Mouse (Mus musculus) CD4-positive, CD25-positive, alpha-beta regulatory T cell, adult 2 months (primary cell): ENCODE measurements around the gene 9130213A22Rik.

Experiments
- DNase-seq: peaks from one replicate; pipeline ENCODE4 v3.0.0-alpha.2; 2012; ENCODE audit warnings: low read depth, low spot score

9130213A22Rik gene

DNA sequence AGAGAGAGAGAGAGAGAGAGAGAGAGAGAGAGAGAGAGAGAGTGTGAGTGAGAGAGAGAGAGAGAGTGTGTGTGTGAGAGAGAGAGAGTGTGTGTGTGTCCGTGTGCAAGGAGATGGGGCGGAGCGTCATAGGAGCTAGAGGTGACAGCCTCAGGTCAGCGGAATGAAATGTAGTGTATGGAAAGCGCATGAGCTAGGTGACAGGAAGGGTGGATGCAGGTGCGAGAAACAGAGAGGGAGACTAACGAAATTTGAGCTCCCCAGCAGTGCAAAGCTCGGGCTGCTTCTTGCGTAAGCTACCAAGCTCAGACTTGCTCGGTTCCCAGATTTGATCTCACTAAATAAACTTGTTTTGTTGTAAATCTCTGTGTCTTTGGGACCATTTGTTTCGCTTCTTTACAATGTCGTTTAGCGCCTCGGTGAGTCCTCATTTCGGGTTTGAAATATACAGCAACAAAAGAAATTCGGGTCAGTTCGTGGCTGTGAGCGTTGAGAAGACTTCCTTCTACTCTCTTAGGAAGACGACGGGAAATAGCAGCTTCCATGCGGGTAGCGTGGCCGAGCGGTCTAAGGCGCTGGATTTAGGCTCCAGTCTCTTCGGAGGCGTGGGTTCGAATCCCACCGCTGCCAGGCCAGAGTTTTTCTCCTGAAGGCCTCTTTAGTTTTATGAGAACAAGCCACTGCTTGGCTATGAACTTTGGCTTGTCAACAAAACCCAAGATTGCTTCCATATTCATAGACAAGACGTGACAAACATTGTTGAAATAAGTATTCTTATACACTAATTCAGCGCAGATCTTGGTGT is 1.5 kb upstream of the 9130213A22Rik start:
- DNase-seq: peak; percentile 87

DNA sequence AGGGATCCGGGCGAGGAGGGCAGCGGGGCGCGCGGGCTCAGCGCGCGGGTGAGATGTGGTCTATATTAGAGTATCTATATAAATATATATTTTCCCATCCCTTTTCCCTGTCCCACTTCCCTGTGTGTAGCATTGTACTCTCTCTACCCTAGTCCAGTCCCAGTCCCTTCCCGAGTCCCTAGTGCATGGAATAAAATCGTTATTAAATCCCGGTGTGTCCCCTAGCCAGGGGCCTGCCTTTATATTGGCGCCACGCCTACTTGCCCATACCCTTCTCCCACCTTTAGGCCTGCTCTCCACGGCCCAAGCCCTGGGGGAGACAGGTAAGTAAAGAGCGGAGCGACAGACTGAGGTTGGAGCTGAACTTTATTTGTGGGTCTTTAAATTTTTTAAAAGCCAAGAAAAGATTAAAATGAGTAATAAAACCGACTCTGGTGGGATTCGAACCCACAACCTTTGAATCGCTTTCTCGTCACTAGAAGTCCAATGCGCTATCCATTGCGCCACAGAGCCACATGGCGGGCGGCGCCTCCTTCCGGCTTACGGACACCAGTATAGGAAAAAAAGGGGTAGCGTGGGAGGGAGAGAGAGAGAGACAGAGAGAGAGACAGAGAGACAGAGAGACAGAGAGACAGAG is 785 bp upstream of the 9130213A22Rik start:
- peak; percentile 88 for DNase-seq

DNA sequence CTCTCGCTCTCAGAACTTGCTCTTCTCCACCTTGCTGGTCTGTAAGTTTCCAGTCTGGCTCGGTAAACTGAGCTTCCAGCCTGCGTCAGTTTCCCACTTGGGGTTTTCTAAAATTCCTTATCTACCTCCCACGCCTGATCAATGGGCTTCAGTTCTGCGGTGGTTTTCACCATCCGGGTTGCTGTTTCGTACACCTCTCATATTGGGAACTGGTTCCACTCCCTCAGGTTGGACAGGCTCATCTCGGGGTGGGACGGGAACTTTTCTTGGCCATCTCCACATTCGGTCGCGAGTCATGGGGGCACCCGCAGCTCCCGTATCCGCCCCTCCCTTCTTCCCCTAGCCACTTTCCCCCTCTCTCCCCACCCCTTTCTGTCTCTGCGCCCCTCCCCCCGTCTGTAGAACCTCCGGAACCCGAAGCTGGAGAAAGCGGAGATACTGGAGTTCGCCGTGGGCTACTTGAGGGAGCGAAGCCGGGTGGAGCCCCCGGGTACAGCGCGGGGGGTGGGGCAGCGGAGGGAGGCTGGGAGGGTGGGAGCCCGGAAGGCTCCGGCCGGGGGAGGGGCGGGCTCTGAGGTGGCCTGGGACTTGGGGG is 551 bp downstream of the 9130213A22Rik start:
- DNase-seq: peak; percentile 63

DNA sequence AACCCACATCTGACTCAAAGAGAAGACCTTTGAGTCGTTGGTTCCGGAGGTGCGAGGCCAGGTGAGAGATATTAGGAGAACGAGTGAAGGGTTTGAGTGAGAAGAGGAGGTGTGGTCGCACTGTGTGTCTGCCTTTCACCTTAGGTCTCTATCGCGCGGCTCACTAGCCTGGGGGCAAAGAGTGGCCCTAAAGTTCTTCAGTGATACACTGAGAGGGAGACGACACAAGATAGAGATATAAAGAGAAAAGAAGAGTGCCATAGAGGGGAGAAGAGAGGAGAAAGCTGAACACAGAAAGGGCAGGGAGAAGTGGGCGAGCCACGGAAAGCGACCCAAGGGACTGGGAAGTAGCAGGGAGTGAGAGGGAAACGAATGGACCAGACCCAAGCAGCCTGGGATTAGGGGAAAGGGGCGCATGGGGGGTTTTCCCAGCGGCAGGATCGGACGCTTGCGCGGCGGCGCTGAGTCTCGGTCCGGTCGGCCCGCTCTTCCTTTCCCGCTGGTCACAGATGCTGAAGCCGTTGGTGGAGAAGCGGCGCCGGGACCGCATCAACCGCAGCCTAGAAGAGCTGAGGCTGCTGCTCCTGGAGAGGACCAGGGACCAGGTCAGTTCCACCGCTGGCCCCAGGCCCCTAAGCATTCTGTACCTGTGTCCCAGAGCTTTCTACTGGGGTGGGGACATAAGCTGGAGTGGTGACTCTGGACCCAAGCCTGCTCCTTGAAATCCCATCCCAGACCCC is 1.2 kb downstream of the 9130213A22Rik start:
- DNase-seq: peak; percentile 48

DNA sequence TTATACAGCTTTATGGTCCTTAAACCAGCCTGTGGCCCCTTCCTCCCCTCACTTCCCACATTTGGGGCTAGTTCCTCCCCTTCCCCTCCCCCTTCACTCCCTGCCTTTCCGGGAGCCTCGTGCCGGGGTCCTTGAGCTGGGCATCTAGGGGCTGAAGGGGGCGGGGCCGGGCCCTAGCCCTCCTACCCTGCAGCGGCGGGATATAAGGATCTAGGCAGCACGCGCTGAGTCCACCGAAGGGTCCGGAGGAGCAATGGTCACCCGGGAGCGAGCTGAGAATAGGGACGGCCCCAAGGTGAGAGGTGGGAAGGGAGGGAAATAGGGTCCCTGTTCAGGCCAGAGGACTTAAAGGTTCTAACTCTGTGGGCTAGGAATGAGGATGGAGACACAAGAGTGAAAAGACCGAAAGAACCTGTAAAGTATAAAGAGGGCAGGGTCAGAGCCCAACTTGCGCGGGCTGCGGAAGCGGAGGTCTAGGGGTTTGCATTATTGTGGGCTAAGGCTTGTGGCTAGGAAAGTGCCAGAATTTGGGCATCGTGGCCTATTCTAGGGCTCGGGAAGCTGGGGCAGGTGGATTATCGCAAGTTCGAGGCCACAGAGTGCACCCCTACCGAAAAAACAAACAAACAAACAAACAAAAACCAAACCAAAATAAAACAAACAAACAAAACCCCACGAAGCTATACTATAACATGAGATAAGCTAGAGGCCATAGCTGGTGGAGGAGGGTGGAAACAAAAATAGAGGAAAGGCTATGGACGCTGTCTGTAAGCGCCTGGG is 2.0 kb downstream of the 9130213A22Rik start, which contains the start of gene Hes7:
Hes7 (plus strand) TSS at position 184 of the 780 bp plus-strand sequence.
- peak; percentile 44 for DNase-seq

DNA sequence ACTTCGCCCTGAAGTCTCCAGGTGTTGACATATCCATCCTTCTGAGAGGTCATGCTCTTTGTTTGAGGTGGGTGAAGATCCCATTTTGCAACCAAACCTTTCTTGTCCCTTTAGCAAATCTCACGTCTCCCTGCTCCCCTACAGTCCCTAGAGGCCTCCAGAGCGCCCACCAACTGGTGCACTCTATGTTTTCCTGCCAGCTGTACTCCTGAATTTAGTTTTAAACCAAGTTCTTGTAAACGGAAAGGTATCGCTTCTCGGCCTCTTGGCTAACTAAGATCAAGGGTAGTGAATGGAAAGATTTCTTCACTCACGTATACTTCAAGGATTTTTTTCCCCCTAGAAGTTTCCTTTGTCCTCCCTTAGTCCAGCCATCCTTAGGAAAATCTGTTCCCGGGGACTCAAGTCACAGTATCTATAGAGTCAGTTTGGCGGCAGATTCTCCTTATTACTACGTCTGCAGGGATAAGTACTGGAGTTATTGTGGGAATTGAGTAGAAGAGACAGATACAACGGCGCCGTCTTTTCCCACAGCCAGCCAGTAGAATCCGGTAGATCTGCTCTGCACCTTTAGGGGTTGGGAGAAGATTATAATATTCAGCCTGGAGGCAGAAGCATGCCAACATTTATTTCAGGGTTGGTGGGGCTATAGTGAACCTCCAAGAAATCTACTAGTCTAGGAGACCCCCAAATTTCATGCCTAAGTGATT is 2.8 kb downstream of the 9130213A22Rik start:
- DNase-seq: no peak

DNA sequence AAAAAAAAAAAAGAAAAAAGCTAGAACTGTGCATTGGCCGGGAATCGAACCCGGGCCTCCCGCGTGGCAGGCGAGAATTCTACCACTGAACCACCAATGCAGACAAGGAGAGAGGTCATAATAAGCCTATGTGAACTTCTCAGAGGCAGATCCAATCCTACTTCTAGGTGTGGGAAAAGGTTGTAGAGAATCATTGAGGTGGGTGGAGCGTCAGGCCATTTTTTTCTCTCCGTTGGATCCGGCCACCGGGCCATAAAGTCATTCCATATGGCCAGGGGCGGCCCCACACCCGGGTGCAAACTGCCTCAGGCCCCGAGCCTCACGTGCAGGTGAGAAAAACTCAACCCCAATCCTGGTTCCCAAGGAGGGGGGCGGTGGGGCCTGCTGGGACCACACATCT is 3.6 kb downstream of the 9130213A22Rik start:
- peak; percentile 88 for DNase-seq

DNA sequence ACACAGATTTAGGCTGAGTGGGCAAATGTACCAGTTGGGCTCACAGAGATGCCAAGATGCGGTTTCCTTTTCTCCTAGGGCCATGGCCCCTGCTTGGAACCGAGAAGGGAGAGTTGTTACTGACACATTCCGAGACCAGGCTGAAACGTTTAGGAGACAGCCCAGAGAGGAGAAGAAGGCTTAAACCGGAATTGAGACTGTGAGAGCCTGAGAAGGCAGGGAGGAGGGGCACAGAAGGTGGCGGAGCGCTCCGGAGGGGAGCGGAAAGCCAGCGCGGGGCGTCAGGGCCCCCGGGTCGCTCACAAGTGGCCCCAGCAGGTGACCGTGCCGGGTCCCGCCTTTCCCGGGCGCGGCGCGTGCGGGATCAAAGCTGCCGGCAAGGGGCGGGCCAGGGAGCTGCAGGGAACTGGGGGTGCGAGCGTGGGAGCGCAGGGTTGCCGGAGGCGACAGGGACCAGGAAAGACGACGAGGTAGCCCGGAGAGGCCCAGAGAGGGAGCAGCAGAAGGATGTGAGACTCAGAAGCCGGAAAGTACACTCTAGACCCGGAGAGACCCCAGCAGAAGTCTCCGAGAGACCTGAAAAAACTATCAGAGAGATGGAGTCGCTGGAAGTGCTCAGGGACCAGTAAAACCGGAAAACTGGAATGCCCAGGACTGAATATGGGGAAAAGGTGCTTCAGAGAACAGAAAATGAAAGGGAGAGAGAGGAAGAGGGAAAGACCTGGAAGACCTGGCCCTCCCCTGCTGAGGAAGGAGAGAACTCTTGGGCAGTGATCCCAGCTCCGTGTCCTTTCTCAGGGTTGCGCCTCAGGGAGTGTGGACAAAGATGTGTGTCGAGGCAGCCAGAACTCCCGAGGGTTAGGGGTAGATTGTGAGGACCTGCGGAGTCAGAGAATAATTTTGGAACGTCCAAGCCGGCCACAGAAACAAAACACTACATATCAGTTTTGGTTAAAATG is 4.4 kb downstream of the 9130213A22Rik start:
- peak; percentile 72 for DNase-seq

DNA sequence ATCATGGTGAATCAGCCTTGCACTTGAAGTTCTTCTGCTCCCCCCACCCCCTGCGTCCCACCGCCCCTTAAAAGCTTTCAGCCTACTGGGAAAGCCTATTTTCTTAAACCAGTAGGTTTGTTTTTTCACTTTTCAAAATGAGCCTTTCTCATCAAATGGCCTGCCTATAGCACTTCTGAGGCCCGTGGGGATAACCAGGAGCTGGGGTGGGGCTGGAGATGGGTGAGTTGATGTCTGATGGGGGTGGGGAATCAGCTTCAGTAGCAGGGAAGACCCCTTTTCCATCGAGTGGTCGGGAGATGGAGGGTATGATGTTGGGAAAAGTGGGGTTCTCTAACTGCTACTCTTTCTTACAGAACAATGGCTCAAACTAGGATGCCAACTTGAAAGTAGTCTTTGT is 5.5 kb downstream of the 9130213A22Rik start:
- no peak for DNase-seq

DNA sequence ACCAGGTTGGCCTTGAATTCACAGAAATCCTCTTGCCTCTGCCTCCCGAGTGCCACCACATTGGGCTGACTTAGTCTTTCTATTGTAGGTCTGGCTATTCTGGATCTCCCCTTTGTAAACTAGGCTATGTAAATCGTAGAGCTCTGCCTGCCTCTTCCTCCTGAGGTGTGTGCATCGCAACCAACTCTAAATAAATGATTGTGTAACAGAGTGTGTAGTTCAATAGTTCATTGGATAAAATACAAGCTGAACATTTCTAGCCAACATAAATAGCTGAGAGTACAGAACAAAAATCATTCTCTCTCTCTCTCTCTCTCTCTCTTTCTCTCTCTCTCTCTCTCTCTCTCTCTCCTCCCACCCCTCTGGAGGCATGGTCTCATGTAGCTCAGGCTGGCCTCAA is 7.8 kb downstream of the 9130213A22Rik start:
- no peak for DNase-seq

DNA sequence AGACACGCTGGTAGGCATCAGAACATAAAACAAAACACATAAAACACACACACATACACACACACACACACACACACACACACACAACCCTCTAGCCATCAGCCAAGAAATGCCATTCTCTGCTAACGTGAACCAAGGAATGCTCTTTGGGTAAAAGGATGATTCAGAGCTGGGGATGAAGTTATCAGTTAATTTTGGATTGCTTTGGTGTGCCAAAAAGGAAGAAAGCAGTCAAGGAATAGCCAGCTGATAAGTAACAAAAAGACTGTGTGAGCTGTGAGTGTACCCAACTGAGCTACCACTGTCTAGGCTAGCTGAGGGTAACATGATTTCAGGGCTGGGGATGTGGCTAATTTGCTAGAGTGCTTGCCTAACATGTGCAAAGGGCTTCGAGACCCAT is 8.4 kb downstream of the 9130213A22Rik start:
- DNase-seq: no peak

DNA sequence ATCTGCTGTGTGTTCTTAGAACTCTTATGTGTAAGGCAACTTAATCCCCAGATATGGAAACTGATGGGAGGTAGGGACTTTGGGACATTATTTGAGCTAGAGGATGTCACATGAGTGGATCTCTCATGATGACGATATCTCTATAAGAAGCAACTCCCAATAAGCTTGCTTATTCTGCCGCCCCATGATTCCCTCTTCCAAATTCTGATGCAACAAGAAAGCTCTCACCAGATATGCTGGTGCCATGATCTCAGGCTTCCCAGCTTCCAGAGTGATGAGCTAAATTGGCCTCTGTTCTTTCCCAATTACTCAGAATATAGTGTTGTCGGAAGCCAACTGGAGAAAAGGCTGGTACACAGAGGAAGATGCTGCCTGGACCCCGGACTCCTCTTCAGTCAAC is 10.5 kb downstream of the 9130213A22Rik start:
- no peak for DNase-seq

DNA sequence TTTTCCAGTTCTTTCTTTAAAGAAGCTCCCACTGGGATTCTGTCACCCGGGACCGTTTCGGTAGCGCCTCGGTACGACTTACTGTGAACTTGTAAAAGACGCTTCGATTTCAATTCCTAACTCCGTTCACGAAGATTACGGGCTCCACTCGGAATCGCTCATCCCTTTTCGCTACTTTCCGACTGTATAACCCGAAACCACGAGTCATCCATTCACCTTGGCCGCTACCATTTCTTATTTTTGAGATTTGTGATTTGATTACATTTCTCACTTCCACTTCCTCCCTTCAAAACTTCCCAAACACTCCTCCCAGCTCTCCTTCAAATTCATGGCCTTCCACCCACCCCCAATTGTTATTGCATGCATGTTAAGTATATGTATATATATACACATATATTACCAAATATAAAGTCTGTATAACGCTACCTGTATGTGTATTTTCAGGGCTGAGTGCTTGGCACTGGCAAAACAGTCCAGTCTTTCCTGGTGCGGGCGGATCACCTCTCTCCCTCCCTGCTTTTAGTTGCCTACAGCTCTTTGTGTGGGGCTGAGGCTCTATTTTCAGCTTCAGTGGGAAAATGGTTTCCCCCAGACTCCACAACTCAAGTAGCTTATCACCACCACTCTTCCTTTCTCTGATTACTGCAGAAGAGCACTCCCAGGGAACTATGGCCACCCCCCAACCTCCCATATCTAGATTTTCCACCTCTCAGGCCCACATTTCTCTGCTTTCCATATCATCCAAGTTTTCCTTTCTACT is 11.2 kb downstream of the 9130213A22Rik start:
- no peak for DNase-seq

DNA sequence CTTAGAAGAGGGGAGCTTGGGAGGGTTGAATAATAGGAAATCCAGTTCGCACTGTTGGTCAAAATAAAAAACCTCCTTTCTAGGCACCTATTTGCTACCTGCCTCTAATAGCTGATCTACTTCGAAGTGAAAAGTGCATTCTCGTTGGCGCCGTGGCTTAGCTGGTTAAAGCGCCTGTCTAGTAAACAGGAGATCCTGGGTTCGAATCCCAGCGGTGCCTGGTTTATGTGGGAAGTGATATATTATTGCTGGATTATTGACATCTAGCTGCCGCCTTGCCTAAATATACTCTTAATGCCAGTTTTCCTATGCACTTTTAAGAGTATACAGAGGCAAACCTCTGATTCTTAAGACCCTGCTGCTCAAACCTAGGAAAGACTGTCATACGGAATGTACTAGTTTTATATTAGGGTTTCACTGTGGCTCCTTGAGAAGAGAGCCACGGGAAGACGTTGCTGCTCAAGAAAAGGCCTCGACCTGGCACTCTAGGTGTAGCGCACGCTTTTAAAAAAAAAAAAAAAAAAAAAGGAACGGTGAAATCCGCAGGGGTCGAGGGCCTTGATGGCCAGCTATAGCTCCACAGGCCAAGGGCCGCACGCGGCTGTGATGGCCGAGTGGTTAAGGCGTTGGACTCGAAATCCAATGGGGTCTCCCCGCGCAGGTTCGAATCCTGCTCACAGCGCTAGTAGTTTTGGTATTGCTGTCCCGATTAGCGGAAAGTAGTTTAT is 11.9 kb downstream of the 9130213A22Rik start:
- DNase-seq: peak; percentile 88

DNA sequence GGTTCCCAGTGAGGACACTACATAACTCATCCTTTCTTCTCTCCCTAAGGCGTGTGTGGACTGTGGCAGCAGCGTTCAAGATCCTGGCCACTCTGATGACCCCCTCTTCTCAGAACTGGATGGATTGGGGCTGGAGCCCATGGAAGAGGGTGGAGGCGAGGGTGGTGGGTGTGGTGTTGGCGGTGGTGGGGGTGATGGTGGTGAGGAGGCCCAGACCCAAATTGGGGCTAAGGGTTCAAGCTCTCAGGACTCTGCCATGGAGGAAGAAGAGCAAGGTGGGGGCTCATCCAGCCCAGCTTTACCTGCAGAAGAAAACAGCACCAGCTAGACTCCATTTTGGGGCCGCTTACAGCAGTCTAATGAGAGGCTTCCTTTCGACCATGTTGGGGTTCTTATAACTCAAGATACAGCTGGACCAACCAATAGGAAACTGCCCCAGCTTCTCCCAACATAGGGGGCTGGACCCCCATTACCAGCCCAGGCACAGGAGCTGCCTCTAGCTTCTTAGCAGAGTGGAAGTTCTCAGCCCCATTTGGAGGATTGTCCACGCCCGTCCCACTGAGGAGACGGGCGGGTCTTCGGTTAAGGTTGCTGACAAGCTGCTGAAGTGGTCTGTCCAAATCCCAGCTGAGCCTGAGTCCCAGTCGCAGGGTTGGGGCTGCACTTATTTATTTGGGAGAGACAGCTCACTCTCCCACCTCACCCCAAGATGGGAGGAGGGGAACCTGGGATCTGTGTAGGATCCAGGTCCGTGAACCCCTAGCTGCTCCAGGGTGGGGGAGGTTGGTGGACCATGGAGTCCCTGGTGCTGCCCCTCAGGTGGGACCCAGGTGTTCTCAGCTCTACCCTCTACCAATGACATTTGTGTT is 13.1 kb downstream of the 9130213A22Rik start:
- no peak for DNase-seq

DNA sequence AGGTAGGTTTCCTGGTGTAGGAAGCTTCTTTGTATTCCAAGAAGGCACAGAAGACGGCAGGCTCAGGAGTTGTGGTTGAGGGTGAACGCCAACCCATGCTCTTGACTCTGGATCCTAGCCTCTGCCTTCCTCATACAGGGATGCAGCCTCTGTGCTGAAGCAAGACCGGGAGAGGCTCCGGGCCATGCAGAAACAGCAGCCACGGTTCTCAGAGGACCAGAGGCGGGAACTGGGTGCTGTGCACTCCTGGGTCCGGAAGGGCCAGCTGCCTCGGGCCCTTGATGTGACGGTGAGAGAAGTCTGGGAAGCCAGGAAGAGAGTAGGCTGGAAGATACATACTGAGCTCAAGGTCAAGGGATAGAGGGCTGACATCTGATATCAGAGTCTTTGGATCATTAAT is 14.2 kb downstream of the 9130213A22Rik start:
- no peak for DNase-seq

DNA sequence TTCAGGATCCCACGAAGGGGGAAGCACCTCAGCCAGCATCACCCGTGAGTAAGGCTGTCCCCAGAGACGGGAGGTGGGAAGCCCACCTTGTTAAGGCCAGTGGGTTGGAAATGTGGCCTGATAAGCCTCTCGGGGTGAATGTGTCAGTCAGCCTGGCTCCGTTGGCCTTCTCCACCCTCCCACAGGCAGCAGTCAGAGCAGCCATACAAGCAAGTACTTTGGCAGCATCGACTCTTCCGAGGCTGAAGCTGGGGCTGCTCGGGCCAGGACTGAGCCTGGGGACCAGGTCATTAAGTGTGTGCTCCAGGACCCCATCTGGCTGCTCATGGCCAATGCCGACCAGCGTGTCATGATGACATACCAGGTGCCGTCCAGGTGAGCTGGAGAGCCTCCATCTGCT is 14.7 kb downstream of the 9130213A22Rik start:
- no peak for DNase-seq
